In the genomic region with DNA sequence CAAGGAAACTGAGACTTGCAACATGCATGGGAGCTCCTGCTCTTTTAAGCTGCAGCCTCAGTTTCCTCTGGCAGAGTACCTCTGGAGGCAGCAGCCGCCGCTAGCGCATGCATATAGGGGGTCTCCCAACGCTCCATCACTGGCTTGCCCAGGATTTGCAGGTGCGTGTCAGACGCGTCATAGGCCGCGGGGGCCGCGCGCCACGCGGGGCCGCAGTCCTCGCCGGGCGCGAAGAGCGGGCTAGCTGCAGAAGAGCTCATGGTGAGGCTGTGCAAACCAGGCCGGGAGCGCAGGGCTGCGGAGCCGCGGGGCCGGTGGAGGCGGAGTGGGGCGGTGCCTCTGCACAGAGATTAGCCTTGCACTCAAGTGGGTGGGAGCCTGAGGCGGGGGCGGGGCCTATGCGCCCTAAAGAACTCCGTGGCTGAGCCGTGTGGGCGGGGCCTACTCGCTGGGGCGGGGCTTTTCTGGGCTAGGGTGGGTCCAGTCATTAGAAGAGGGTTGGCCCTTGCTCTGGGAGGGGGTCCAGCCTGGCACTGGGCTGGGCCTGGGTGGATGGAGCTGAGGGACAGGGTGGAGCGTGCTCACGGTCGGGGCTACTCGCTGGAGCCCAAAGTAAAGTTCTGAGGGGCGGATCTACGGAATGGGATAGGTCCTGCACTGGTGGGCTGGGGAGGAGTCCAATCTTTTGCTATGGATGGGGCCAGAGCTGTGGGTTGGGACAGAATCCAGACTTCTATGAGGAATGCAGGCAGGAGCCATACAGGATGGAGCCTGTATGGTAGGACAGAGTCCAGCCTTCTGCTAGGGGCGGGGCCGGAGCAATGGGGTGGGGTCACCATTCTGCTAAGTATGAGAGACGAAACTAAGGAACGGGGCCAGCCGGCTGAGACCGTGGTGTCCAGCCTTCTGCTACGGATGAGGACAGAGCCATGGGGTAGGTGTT, we compare ENCODE assay signal across 8 mouse cellular contexts. TPM values are rescaled to one million over a fixed set of nuclear protein-coding genes. Genes with fewer than 3 reads are reported as not detected.
DNase-seq lines count a peak whose midpoint lies in the region; ATAC-seq lines count a peak whose summit lies in the region.

Gene Gamt, minus strand, starts transcription at position 371 of the 943 bp plus-strand sequence.
Gene Dazap1, plus strand, starts transcription at position 845 of the 943 bp plus-strand sequence.

- no peaks in the 10 kb centered on the region for H3K27me3 ChIP-seq in heart, embryonic 14.5 days (ENCODE audit: control insufficient read depth, insufficient read depth, low read length)
- H3K27me3 ChIP-seq in liver, embryonic 13.5 days: no peaks in the 10 kb centered on the region
- no peaks in the 10 kb centered on the region for H3K27me3 ChIP-seq in stomach, embryonic 16.5 days (ENCODE audit: control insufficient read depth, insufficient read depth, low read length)

- peak within 1 kb of the TSS; percentile 82 for H3K9ac ChIP-seq in heart, embryonic 14.5 days (ENCODE audit: low read length)
- peak within 1 kb of the TSS; percentile 75 for H3K9ac ChIP-seq in liver, embryonic 13.5 days
- peak within 1 kb of the TSS; percentile 78 for H3K9ac ChIP-seq in stomach, embryonic 16.5 days (ENCODE audit: low read length)

- DNase-seq in c-Kit-negative CD71-positive TER-119-positive erythroid progenitor cells, embryonic 14.5 days (ENCODE audit: low read depth, low spot score): peak; percentile 90
- peak; percentile 98 for DNase-seq in fibroblast of lung, adult 2 months (ENCODE audit: low read depth)
- DNase-seq in kidney, postnatal 14 days: peak; percentile 99
- DNase-seq in liver, embryonic 13.5 days: peak; percentile 94
- DNase-seq in neural tube, embryonic 10.5 days (ENCODE audit: extremely low spot score, low spot score): peak; percentile 96

- peak within 1 kb of the TSS; percentile 53 to 60 for H3K4me3 ChIP-seq in heart, embryonic 14.5 days (ENCODE audit: control insufficient read depth in 1 of 2, insufficient read depth in 1 of 2, low read depth in 1 of 2, low read length in 2 of 2)
- H3K4me3 ChIP-seq in liver, embryonic 13.5 days (replicated peaks): peak within 1 kb of the TSS; percentile 60
- peak within 1 kb of the TSS; percentile 54 for H3K4me3 ChIP-seq in stomach, embryonic 16.5 days (replicated peaks; ENCODE audit: low read length)

- no peaks in the 10 kb centered on the region for H3K9me3 ChIP-seq in heart, embryonic 14.5 days (ENCODE audit: control insufficient read depth, low read length)
- H3K9me3 ChIP-seq in liver, embryonic 13.5 days (replicated peaks): no peaks in the 10 kb centered on the region
- H3K9me3 ChIP-seq in stomach, embryonic 16.5 days (replicated peaks; ENCODE audit: control insufficient read depth, low read length): no peaks in the 10 kb centered on the region

- H3K4me2 ChIP-seq in heart, embryonic 14.5 days (ENCODE audit: low read length): peak within 1 kb of the TSS; percentile 95
- peak within 1 kb of the TSS; percentile 81 for H3K4me2 ChIP-seq in liver, embryonic 13.5 days
- H3K4me2 ChIP-seq in stomach, embryonic 16.5 days (ENCODE audit: low read depth, low read length): peak within 1 kb of the TSS; percentile 82

- peaks cover 21 to 34% of the 10 kb centered on the region in 2 experiments for H3K4me1 ChIP-seq in heart, embryonic 14.5 days (ENCODE audit: control insufficient read depth in 2 of 2, insufficient read depth in 2 of 2, low read length in 2 of 2)
- H3K4me1 ChIP-seq in liver, embryonic 13.5 days (replicated peaks): peaks cover 72% of the 10 kb centered on the region
- peaks cover 28% of the 10 kb centered on the region for H3K4me1 ChIP-seq in stomach, embryonic 16.5 days (ENCODE audit: control insufficient read depth, insufficient read depth, low read length)

- peak; percentile 68 for ATAC-seq in CD4-positive, CD25-positive, alpha-beta regulatory T cell, adult 4 months
- peak; percentile 90 for ATAC-seq in heart, embryonic 14.5 days (ENCODE audit: insufficient number of reproducible peaks, insufficient read depth, low FRiP score, low read depth)
- ATAC-seq in liver, embryonic 13.5 days (ENCODE audit: low read depth): peak; percentile 79
- peak; percentile 91 for ATAC-seq in stomach, embryonic 16.5 days (ENCODE audit: insufficient read depth, low FRiP score)

- under 1% methylated on average over 49 of the region's 49 CpGs for WGBS in heart, embryonic 14.5 days
- under 1% methylated on average over 49 of the region's 49 CpGs for WGBS in liver, embryonic 13.5 days (ENCODE audit: insufficient replicate concordance)
- under 1% methylated on average over 49 of the region's 49 CpGs for WGBS in stomach, embryonic 16.5 days

- H3K36me3 ChIP-seq in heart, embryonic 14.5 days (ENCODE audit: control insufficient read depth, insufficient read depth, low read length): peaks cover 34% of the 10 kb centered on the region
- H3K36me3 ChIP-seq in liver, embryonic 13.5 days: peaks cover 34% of the 10 kb centered on the region
- H3K36me3 ChIP-seq in stomach, embryonic 16.5 days (ENCODE audit: control insufficient read depth, insufficient read depth, low read length): peaks cover 6% of the 10 kb centered on the region; the same call in 1 of the 2 replicates

- H3K27ac ChIP-seq in heart, embryonic 14.5 days (replicated peaks in 1 of 2; ENCODE audit: control insufficient read depth in 1 of 2, insufficient read depth in 1 of 2, low read depth in 2 of 2, low read length in 2 of 2): peak within 1 kb of the TSS; percentile 88 to 98
- peak within 1 kb of the TSS; percentile 93 for H3K27ac ChIP-seq in liver, embryonic 13.5 days
- H3K27ac ChIP-seq in stomach, embryonic 16.5 days (ENCODE audit: low read length): peak within 1 kb of the TSS; percentile 100

RNA-seq across cellular contexts. Expression of gene Gamt, which starts in this region (rescaled TPM):
- under 1 TPM in 1 of 2 experiments, not detected in 1; 0.47 TPM for polyA plus RNA-seq in CD4-positive, CD25-positive, alpha-beta regulatory T cell, adult 4 months (2017; shearing (Covaris generic))
- polyA plus RNA-seq in heart, embryonic 14.5 days (2014; fragmentation: Nextera tagmentation; extraction: Ambion mirVana): 60.3 and 61.5 TPM in 2 replicates
- polyA plus RNA-seq in liver, embryonic 13.5 days (2015; fragmentation: Nextera tagmentation; extraction: Ambion mirVana): 53.5 and 57.2 TPM in 2 replicates
- polyA plus RNA-seq in stomach, embryonic 16.5 days (2015; fragmentation: Nextera tagmentation; extraction: Ambion mirVana): 92.0 and 115 TPM in 2 replicates

RNA-seq across cellular contexts. Expression of gene Dazap1, which starts in this region (rescaled TPM):
- polyA plus RNA-seq in CD4-positive, CD25-positive, alpha-beta regulatory T cell, adult 4 months (2017; shearing (Covaris generic)): 10 to 100 TPM; 10.4 to 14.7 TPM
- polyA plus RNA-seq in heart, embryonic 14.5 days (2014; fragmentation: Nextera tagmentation; extraction: Ambion mirVana): 25.0 and 27.5 TPM in 2 replicates
- 33.5 and 34.7 TPM in 2 replicates for polyA plus RNA-seq in liver, embryonic 13.5 days (2015; fragmentation: Nextera tagmentation; extraction: Ambion mirVana)
- 35.8 and 43.9 TPM in 2 replicates for polyA plus RNA-seq in stomach, embryonic 16.5 days (2015; fragmentation: Nextera tagmentation; extraction: Ambion mirVana)

Comparison
In these comparisons a context has a peak if more than half of its experiments do, and no peak if none do; other contexts are left out.
1. Peak in every context shown above with its lines: DNase-seq, ATAC-seq, H3K4me3 ChIP-seq and H3K27ac ChIP-seq.
2. RNA of gene Gamt (polyA plus RNA-seq): 92.0 to 115 TPM in stomach, embryonic 16.5 days, 60.3 to 61.5 TPM in heart, embryonic 14.5 days and 53.5 to 57.2 TPM in liver, embryonic 13.5 days; 0.47 TPM in CD4-positive, CD25-positive, alpha-beta regulatory T cell, adult 4 months; every median in the first group is over 10 times any median in the second.